Mouse (Mus musculus): ENCODE data around the gene Card6. TPM values are rescaled to one million over a fixed set of nuclear protein-coding genes. Genes with fewer than 3 reads are reported as not detected.

Card6 gene
- polyA plus RNA-seq, 1 experiment from 2014 or later, result 3.6 TPM

DNA sequence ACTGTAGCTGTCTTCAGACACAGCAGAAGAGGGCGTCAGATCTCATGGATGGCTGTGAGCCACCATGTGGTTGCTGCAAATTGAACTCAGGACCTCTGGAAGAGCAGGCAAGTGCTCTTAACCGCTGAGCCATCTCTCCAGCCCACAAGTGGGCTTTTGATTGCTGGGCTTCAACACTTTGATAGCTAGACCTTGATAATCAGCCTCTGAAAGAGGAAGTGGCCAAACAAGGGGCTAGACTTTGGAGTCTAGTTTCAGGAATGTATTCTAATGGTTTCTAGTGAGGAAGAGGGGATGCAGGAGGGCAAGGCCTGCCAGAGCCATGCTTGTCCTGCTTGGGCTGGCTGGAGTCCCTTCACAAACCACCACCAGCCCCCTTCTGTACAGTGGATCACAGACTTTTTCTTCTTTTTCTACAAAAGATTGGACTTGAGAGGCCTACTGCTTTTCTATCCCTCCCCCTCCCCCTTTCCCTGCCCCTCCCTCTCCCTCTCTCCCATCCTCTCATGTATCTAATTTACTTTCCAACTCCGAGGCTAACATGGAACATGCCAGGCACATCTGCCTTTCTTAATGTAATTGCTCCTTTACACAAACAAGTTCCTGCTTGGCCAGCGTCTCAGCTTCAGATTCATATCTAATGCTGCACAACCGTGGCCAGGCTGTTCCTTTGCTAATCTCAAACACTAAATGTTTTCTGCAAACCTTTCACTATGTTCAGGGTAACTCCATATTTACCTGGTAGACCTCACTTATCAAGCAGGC is 20.0 kb upstream of the Card6 start:
- Histone ChIP-seq H3K4me1 (ENCODE audit: control insufficient read depth in 2 of 2, insufficient read depth in 2 of 2, low read length in 2 of 2) (no peaks in the 10 kb centered on the region), H3K9me3 (ENCODE audit: control insufficient read depth, low read length) (no peaks in the 10 kb centered on the region), H3K9ac (ENCODE audit: low read length) (no peak overlapping the region), H3K27me3 (ENCODE audit: control insufficient read depth, insufficient read depth, low read length) (no peaks in the 10 kb centered on the region), H3K27ac (replicated peaks in 1 of 2; ENCODE audit: control insufficient read depth in 1 of 2, insufficient read depth in 1 of 2, low read depth in 2 of 2, low read length in 2 of 2) (no peak overlapping the region), H3K36me3 (ENCODE audit: control insufficient read depth, insufficient read depth, low read length) (peaks cover 15% of the 10 kb centered on the region), H3K4me3 (ENCODE audit: control insufficient read depth in 1 of 2, insufficient read depth in 1 of 2, low read depth in 1 of 2, low read length in 2 of 2) (no peak overlapping the region), H3K4me2 (ENCODE audit: low read length) (no peak overlapping the region)
- WGBS, result 51% methylated on average over 5 of the region's 5 CpGs
- no peak for ATAC-seq (ENCODE audit: insufficient number of reproducible peaks, insufficient read depth, low FRiP score, low read depth)

DNA sequence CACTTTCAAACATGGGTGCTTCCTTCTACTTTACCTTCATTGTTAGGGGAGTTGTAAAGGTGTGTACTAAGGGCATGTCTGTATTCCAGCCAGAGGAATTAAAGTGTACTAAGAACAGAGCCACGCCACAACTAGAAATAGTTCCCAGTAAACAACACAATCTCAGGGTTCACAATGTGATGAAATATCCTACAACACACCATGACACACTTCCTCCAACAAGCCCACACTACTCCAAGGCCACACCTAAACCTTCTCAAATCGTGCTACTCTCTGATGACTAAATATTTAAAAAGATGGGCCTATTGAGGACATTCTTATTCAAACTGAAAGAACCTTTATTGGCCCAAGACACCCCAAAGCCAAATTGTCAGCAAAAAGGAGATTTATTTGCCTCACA is 19.1 kb upstream of the Card6 start:
- H3K4me2 ChIP-seq (ENCODE audit: low read length), result no peak overlapping the region
- peaks cover 22% of the 10 kb centered on the region for H3K36me3 ChIP-seq (ENCODE audit: control insufficient read depth, insufficient read depth, low read length)
- no peak for ATAC-seq (ENCODE audit: insufficient number of reproducible peaks, insufficient read depth, low FRiP score, low read depth)
- H3K4me1 ChIP-seq (ENCODE audit: control insufficient read depth in 2 of 2, insufficient read depth in 2 of 2, low read length in 2 of 2), result no peaks in the 10 kb centered on the region
- H3K27ac ChIP-seq (replicated peaks in 1 of 2; ENCODE audit: control insufficient read depth in 1 of 2, insufficient read depth in 1 of 2, low read depth in 2 of 2, low read length in 2 of 2), result no peak overlapping the region
- H3K27me3 ChIP-seq (ENCODE audit: control insufficient read depth, insufficient read depth, low read length), result no peaks in the 10 kb centered on the region
- H3K4me3 ChIP-seq (ENCODE audit: control insufficient read depth in 1 of 2, insufficient read depth in 1 of 2, low read depth in 1 of 2, low read length in 2 of 2), result no peak overlapping the region
- no peaks in the 10 kb centered on the region for H3K9me3 ChIP-seq (ENCODE audit: control insufficient read depth, low read length)
- 86% methylated on average over 2 of the region's 2 CpGs for WGBS
- H3K9ac ChIP-seq (ENCODE audit: low read length), result no peak overlapping the region

DNA sequence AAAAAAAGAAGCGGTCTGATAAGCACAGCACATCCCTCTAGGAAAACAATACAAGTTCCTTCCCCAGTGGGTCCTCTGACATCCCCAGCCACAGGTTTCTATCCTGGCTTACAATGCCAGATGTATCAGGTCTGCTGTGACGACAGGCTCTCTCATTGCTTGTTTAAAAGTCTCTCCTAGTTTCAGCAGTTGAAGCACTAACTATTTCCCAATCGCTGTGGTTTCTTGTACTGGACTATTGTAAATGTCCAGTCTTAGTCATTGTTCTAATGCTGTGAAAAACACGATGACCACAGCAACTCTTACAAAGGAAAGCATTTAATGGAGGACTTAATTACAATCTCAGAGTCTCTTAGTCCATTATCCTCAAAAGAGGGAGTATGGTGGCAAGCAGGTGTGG is 18.1 kb upstream of the Card6 start:
- no peak overlapping the region for H3K27ac ChIP-seq (replicated peaks in 1 of 2; ENCODE audit: control insufficient read depth in 1 of 2, insufficient read depth in 1 of 2, low read depth in 2 of 2, low read length in 2 of 2)
- H3K4me1 ChIP-seq (ENCODE audit: control insufficient read depth in 2 of 2, insufficient read depth in 2 of 2, low read length in 2 of 2), result no peaks in the 10 kb centered on the region
- no peak overlapping the region for H3K9ac ChIP-seq (ENCODE audit: low read length)
- H3K9me3 ChIP-seq (ENCODE audit: control insufficient read depth, low read length), result no peaks in the 10 kb centered on the region
- no peaks in the 10 kb centered on the region for H3K27me3 ChIP-seq (ENCODE audit: control insufficient read depth, insufficient read depth, low read length)
- H3K36me3 ChIP-seq (ENCODE audit: control insufficient read depth, insufficient read depth, low read length), result peaks cover 32% of the 10 kb centered on the region
- H3K4me2 ChIP-seq (ENCODE audit: low read length), result no peak overlapping the region
- WGBS, result 74% methylated on average over 4 of the region's 4 CpGs
- no peak for ATAC-seq (ENCODE audit: insufficient number of reproducible peaks, insufficient read depth, low FRiP score, low read depth)
- no peak overlapping the region for H3K4me3 ChIP-seq (ENCODE audit: control insufficient read depth in 1 of 2, insufficient read depth in 1 of 2, low read depth in 1 of 2, low read length in 2 of 2)

DNA sequence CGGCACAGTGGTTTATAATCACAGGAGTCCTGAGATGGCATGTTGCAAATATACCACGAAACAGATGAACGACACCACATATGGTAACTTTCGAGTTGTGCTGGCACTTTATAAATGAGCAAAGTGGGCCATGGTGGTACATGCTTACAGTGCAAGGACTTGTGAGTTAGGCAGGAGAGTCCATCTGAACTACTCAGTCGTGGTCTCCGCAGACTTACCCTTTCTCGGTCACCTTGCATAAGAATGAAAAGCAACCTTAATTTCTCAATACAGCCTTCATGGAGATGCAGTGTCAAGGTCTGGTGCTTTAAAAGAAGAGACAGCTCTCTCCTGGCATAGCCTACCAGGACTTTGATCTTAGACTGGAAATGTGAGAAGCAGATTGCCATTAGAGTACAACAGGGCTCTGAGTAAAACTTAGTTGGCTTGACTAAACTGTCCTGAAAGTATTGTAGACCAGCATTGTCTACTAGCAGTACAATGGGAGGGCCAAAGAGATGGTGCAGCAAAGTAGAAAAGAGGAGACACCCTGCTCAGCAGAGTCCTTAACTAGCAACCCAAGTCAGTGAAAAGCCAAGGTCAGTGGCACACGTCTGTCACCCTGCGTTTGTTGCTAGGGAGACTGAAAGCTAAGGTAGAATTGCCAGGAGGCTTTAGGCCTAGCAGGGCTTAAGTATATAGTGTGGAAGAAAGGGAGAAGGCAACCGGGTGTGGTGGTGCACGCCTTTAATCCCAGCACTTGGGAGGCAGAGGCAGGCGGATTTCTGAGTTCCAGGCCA is 13.4 kb upstream of the Card6 start:
- 86% methylated on average over 12 of the region's 12 CpGs for WGBS
- Histone ChIP-seq H3K9me3 (ENCODE audit: control insufficient read depth, low read length) (no peaks in the 10 kb centered on the region), H3K27ac (replicated peaks in 1 of 2; ENCODE audit: control insufficient read depth in 1 of 2, insufficient read depth in 1 of 2, low read depth in 2 of 2, low read length in 2 of 2) (no peak overlapping the region), H3K4me3 (ENCODE audit: control insufficient read depth in 1 of 2, insufficient read depth in 1 of 2, low read depth in 1 of 2, low read length in 2 of 2) (no peak overlapping the region), H3K4me2 (ENCODE audit: low read length) (no peak overlapping the region), H3K36me3 (ENCODE audit: control insufficient read depth, insufficient read depth, low read length) (peaks cover 75% of the 10 kb centered on the region), H3K27me3 (ENCODE audit: control insufficient read depth, insufficient read depth, low read length) (no peaks in the 10 kb centered on the region), H3K4me1 (ENCODE audit: control insufficient read depth in 2 of 2, insufficient read depth in 2 of 2, low read length in 2 of 2) (peaks cover 3 to 26% of the 10 kb centered on the region in 2 experiments; a peak in 3 of 4 replicates), H3K9ac (ENCODE audit: low read length) (no peak overlapping the region)
- no peak for ATAC-seq (ENCODE audit: insufficient number of reproducible peaks, insufficient read depth, low FRiP score, low read depth)

DNA sequence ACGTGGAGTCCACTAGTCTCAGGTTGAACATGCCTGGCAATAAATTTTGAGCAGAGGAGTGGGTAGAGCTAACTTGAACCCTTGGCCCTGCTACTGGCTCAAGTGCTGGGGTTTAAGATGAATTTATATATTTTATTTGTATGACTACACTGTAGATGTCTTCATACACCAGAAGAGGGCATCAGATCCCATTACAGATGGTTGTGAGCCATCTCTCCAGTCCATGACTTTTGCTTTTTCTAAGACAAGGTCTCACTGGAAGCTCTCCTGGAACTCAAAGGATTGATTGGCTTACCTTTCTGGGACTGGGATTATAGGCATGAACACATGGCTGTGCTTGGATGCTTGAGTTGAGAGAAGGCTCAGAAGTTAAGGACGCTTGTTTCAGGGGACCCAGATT is 11.4 kb upstream of the Card6 start:
- Histone ChIP-seq H3K4me3 (ENCODE audit: control insufficient read depth in 1 of 2, insufficient read depth in 1 of 2, low read depth in 1 of 2, low read length in 2 of 2) (no peak overlapping the region), H3K36me3 (ENCODE audit: control insufficient read depth, insufficient read depth, low read length) (peaks cover 70% of the 10 kb centered on the region), H3K9ac (ENCODE audit: low read length) (no peak overlapping the region), H3K4me1 (ENCODE audit: control insufficient read depth in 2 of 2, insufficient read depth in 2 of 2, low read length in 2 of 2) (peaks cover 7 to 34% of the 10 kb centered on the region in 2 experiments; a peak in 3 of 4 replicates), H3K27me3 (ENCODE audit: control insufficient read depth, insufficient read depth, low read length) (no peaks in the 10 kb centered on the region), H3K27ac (replicated peaks in 1 of 2; ENCODE audit: control insufficient read depth in 1 of 2, insufficient read depth in 1 of 2, low read depth in 2 of 2, low read length in 2 of 2) (no peak overlapping the region), H3K4me2 (ENCODE audit: low read length) (no peak overlapping the region), H3K9me3 (ENCODE audit: control insufficient read depth, low read length) (no peaks in the 10 kb centered on the region)
- WGBS, result 89% methylated on average over 2 of the region's 2 CpGs
- ATAC-seq (ENCODE audit: insufficient number of reproducible peaks, insufficient read depth, low FRiP score, low read depth), result no peak

DNA sequence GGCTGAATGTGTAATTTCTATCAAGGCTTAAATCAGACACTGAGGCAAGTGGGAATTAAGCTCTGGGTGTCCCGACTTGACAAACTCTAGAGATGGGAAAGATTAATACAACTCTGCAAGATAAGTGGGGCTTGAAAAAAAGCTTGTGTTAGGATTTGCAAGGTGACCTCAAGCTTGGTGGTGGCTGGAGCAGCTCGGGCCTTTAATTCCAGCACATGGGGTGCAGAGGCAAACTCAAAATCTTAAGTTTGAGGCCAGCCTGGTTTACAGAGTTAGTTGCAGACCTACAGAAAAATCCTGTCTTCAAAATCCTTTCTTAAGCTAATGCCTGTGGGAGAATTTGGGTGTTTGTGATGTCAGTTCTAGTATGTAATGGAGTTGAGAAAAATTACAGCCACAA is 10.9 kb upstream of the Card6 start:
- Histone ChIP-seq H3K9ac (ENCODE audit: low read length) (no peak overlapping the region), H3K27ac (replicated peaks in 1 of 2; ENCODE audit: control insufficient read depth in 1 of 2, insufficient read depth in 1 of 2, low read depth in 2 of 2, low read length in 2 of 2) (no peak overlapping the region), H3K9me3 (ENCODE audit: control insufficient read depth, low read length) (no peaks in the 10 kb centered on the region), H3K4me2 (ENCODE audit: low read length) (no peak overlapping the region), H3K4me1 (ENCODE audit: control insufficient read depth in 2 of 2, insufficient read depth in 2 of 2, low read length in 2 of 2) (peaks cover 7 to 34% of the 10 kb centered on the region in 2 experiments; a peak in 3 of 4 replicates), H3K4me3 (ENCODE audit: control insufficient read depth in 1 of 2, insufficient read depth in 1 of 2, low read depth in 1 of 2, low read length in 2 of 2) (no peak overlapping the region), H3K27me3 (ENCODE audit: control insufficient read depth, insufficient read depth, low read length) (no peaks in the 10 kb centered on the region), H3K36me3 (ENCODE audit: control insufficient read depth, insufficient read depth, low read length) (peaks cover 65% of the 10 kb centered on the region)
- 76% methylated on average over 2 of the region's 2 CpGs for WGBS
- ATAC-seq (ENCODE audit: insufficient number of reproducible peaks, insufficient read depth, low FRiP score, low read depth), result no peak

DNA sequence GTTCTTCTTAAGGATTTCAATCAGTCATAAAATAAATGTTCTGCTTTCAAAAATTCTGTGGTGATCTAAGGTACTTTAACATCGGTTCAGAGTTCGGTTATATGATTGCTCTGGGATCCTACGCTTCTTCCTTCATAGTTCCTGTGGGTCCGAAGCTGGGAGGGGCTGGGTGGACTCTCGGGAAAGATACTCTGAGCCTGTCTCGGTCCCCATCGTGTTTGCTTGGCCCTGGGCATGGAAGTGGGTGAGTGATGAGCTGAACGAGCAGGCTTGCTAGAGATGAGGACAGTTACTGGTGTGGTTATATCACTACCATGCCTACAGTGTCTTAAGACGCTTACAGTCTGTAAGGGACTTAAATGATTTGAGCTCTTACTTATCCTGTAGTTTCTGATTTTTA is 10.3 kb upstream of the Card6 start:
- Histone ChIP-seq H3K27me3 (ENCODE audit: control insufficient read depth, insufficient read depth, low read length) (no peaks in the 10 kb centered on the region), H3K4me1 (ENCODE audit: control insufficient read depth in 2 of 2, insufficient read depth in 2 of 2, low read length in 2 of 2) (peaks cover 7 to 34% of the 10 kb centered on the region in 2 experiments; a peak in 3 of 4 replicates), H3K9ac (ENCODE audit: low read length) (no peak overlapping the region), H3K9me3 (ENCODE audit: control insufficient read depth, low read length) (no peaks in the 10 kb centered on the region), H3K4me3 (ENCODE audit: control insufficient read depth in 1 of 2, insufficient read depth in 1 of 2, low read depth in 1 of 2, low read length in 2 of 2) (no peak overlapping the region), H3K36me3 (ENCODE audit: control insufficient read depth, insufficient read depth, low read length) (peaks cover 60% of the 10 kb centered on the region), H3K27ac (replicated peaks in 1 of 2; ENCODE audit: control insufficient read depth in 1 of 2, insufficient read depth in 1 of 2, low read depth in 2 of 2, low read length in 2 of 2) (no peak overlapping the region), H3K4me2 (ENCODE audit: low read length) (0 out of 2 replicates have a peak overlapping the region, but pooled peaks have one; percentile 75)
- 83% methylated on average over 9 of the region's 9 CpGs for WGBS
- no peak for ATAC-seq (ENCODE audit: insufficient number of reproducible peaks, insufficient read depth, low FRiP score, low read depth)

Data from heart, embryonic 14.5 days (tissue).